ENCODE assay signal across 8 mouse cellular contexts in genomic region chr19:4811909-4812242, GRCm38 (mm10). TPM values are rescaled to one million over a fixed set of nuclear protein-coding genes. Genes with fewer than 3 reads are reported as not detected.
A peak's percentile ranks its signal among the peaks of the same experiment; 100 is the strongest.
DNase-seq lines count a peak whose midpoint lies in the region; ATAC-seq and TF ChIP-seq lines count a peak whose summit lies in the region.

No protein-coding gene starts in this region.

- peak overlapping the region; percentile 76 for H3K9ac ChIP-seq in hindbrain, embryonic 13.5 days
- peak overlapping the region; percentile 79 for H3K9ac ChIP-seq in midbrain, embryonic 13.5 days (replicated peaks)

- WGBS in kidney, adult 2 months, result 2% methylated on average over 12 of the region's 12 CpGs
- WGBS in hindbrain, embryonic 13.5 days, result 4% methylated on average over 12 of the region's 12 CpGs
- 8% methylated on average over 12 of the region's 12 CpGs for WGBS in midbrain, embryonic 13.5 days

- peak overlapping the region; percentile 85 for H3K27ac ChIP-seq in kidney, adult 2 months (ENCODE audit: insufficient read depth, low read depth, low read length)
- peak overlapping the region; percentile 80 for H3K27ac ChIP-seq in bone marrow macrophage, adult 2 months (ENCODE audit: insufficient read depth, low read depth, low read length)
- peak overlapping the region; percentile 95 for H3K27ac ChIP-seq in hindbrain, embryonic 13.5 days
- peak overlapping the region; percentile 87 for H3K27ac ChIP-seq in midbrain, embryonic 13.5 days

- H3K9me3 ChIP-seq in hindbrain, embryonic 13.5 days, result 0 out of 2 replicates have a peak, but pooled peaks cover 5% of the 10 kb centered on the region
- H3K9me3 ChIP-seq in midbrain, embryonic 13.5 days, result peaks cover 7% of the 10 kb centered on the region; the same call in 1 of the 2 replicates

- no peak for TF ChIP-seq CTCF in kidney, adult 2 months (conservative IDR thresholded peaks at IDR 0.05; ENCODE audit: insufficient read depth, insufficient read length, low read depth, low read length)
- TF ChIP-seq CTCF in bone marrow macrophage, adult 2 months (IDR thresholded peaks at IDR 0.05; ENCODE audit: low read depth, low read length), result no peak

- H3K4me3 ChIP-seq in kidney, adult 2 months (ENCODE audit: insufficient read depth, low read depth, low read length), result peak overlapping the region; percentile 75
- H3K4me3 ChIP-seq in bone marrow macrophage, adult 2 months (ENCODE audit: insufficient read depth, low read length), result peak overlapping the region; percentile 70
- H3K4me3 ChIP-seq in hindbrain, embryonic 13.5 days, result peak overlapping the region; percentile 87
- peak overlapping the region; percentile 88 for H3K4me3 ChIP-seq in midbrain, embryonic 13.5 days (replicated peaks)

- H3K27me3 ChIP-seq in kidney, adult 2 months (replicated peaks; ENCODE audit: control insufficient read depth, insufficient read depth, low read length), result no peaks in the 10 kb centered on the region
- H3K27me3 ChIP-seq in hindbrain, embryonic 13.5 days, result no peaks in the 10 kb centered on the region
- H3K27me3 ChIP-seq in midbrain, embryonic 13.5 days, result no peaks in the 10 kb centered on the region

- ATAC-seq in hindbrain, embryonic 13.5 days (ENCODE audit: low FRiP score), result no peak; the same call in 1 of the 2 replicates
- no peak; the same call in 1 of the 2 replicates for ATAC-seq in midbrain, embryonic 13.5 days

- no peaks in the 10 kb centered on the region for H3K36me3 ChIP-seq in kidney, adult 2 months (ENCODE audit: control insufficient read depth, insufficient read depth, low read length)
- H3K36me3 ChIP-seq in hindbrain, embryonic 13.5 days, result no peaks in the 10 kb centered on the region
- H3K36me3 ChIP-seq in midbrain, embryonic 13.5 days, result no peaks in the 10 kb centered on the region

- no peak for DNase-seq in kidney, adult 2 months
- no peak for DNase-seq in kidney, postnatal 14 days
- DNase-seq in adrenal gland, adult 18-20 months (ENCODE audit: low spot score in 2 of 2), result no peak
- no peak for DNase-seq in thymus, postnatal 0 days (ENCODE audit: low spot score)
- DNase-seq in urinary bladder, postnatal 14 days (ENCODE audit: low spot score), result no peak

- no peak for TF ChIP-seq POLR2A in kidney, adult 2 months (IDR thresholded peaks at IDR 0.05; ENCODE audit: low read depth, low read length)
- no peak; the same call in 1 of the 2 replicates for TF ChIP-seq POLR2A in bone marrow macrophage, adult 2 months (IDR thresholded peaks at IDR 0.05; ENCODE audit: borderline replicate concordance, low read depth, low read length)

- H3K4me2 ChIP-seq in hindbrain, embryonic 13.5 days, result peak overlapping the region; percentile 96
- H3K4me2 ChIP-seq in midbrain, embryonic 13.5 days (replicated peaks), result peak overlapping the region; percentile 97

- peaks cover 11% of the 10 kb centered on the region; the same call in 1 of the 2 replicates for H3K4me1 ChIP-seq in kidney, adult 2 months (ENCODE audit: control insufficient read depth, insufficient read depth, low read length)
- peaks cover 10% of the 10 kb centered on the region for H3K4me1 ChIP-seq in bone marrow macrophage, adult 2 months (ENCODE audit: control insufficient read depth, insufficient read depth, low read length)
- peaks cover 37% of the 10 kb centered on the region for H3K4me1 ChIP-seq in hindbrain, embryonic 13.5 days (replicated peaks)
- peaks cover 36% of the 10 kb centered on the region for H3K4me1 ChIP-seq in midbrain, embryonic 13.5 days (replicated peaks)

RNA-seq across cellular contexts. Expression of gene Rbm14, which starts 0.4 kb away (rescaled TPM):
- 28.7 and 36.8 TPM in 2 replicates for polyA plus RNA-seq in kidney, adult 2 months (2012; rRNA removed)
- polyA plus RNA-seq in bone marrow macrophage, adult 2 months (2012; ENCODE audit: insufficient read depth, insufficient read length, missing spikeins), result 21.0 and 22.9 TPM in 2 replicates
- polyA plus RNA-seq in hindbrain, embryonic 13.5 days (2015; fragmentation: Nextera tagmentation; extraction: Ambion mirVana), result 66.8 and 67.5 TPM in 2 replicates
- 74.8 and 82.3 TPM in 2 replicates for polyA plus RNA-seq in midbrain, embryonic 13.5 days (2015; fragmentation: Nextera tagmentation; extraction: Ambion mirVana)
- 10 to 100 TPM; 46.1 to 59.0 TPM for total RNA-seq in adrenal gland, adult 18-20 months (2021)
- 51.4 and 67.4 TPM in 2 replicates for polyA plus RNA-seq in thymus, postnatal 0 days (2015; fragmentation: Nextera tagmentation; extraction: Ambion mirVana)

RNA-seq across cellular contexts. Expression of gene Gm21992, which starts 0.5 kb away (rescaled TPM):
- polyA plus RNA-seq in kidney, adult 2 months (2012; rRNA removed), result 22.3 and 32.0 TPM in 2 replicates
- polyA plus RNA-seq in bone marrow macrophage, adult 2 months (2012; ENCODE audit: insufficient read depth, insufficient read length, missing spikeins), result 9.0 and 22.6 TPM in 2 replicates
- 32.3 and 35.3 TPM in 2 replicates for polyA plus RNA-seq in hindbrain, embryonic 13.5 days (2015; fragmentation: Nextera tagmentation; extraction: Ambion mirVana)
- 30.9 and 33.4 TPM in 2 replicates for polyA plus RNA-seq in midbrain, embryonic 13.5 days (2015; fragmentation: Nextera tagmentation; extraction: Ambion mirVana)
- 10 to 100 TPM; 28.1 to 30.6 TPM for total RNA-seq in adrenal gland, adult 18-20 months (2021)
- 35.6 and 36.7 TPM in 2 replicates for polyA plus RNA-seq in thymus, postnatal 0 days (2015; fragmentation: Nextera tagmentation; extraction: Ambion mirVana)

RNA-seq across cellular contexts. Expression of gene Rbm4, which starts 18.2 kb away (rescaled TPM):
- 44.6 and 47.5 TPM in 2 replicates for polyA plus RNA-seq in kidney, adult 2 months (2012; rRNA removed)
- polyA plus RNA-seq in bone marrow macrophage, adult 2 months (2012; ENCODE audit: insufficient read depth, insufficient read length, missing spikeins), result 18.5 and 18.6 TPM in 2 replicates
- polyA plus RNA-seq in hindbrain, embryonic 13.5 days (2015; fragmentation: Nextera tagmentation; extraction: Ambion mirVana), result 97.3 and 97.5 TPM in 2 replicates
- polyA plus RNA-seq in midbrain, embryonic 13.5 days (2015; fragmentation: Nextera tagmentation; extraction: Ambion mirVana), result 117 and 126 TPM in 2 replicates
- total RNA-seq in adrenal gland, adult 18-20 months (2021), result 10 to 100 TPM; 64.1 to 66.8 TPM
- polyA plus RNA-seq in thymus, postnatal 0 days (2015; fragmentation: Nextera tagmentation; extraction: Ambion mirVana), result 62.0 and 72.5 TPM in 2 replicates

RNA-seq across cellular contexts. Expression of gene Ccs, which starts 27.3 kb away (rescaled TPM):
- polyA plus RNA-seq in kidney, adult 2 months (2012; rRNA removed), result 144 and 192 TPM in 2 replicates
- 42.5 and 42.8 TPM in 2 replicates for polyA plus RNA-seq in bone marrow macrophage, adult 2 months (2012; ENCODE audit: insufficient read depth, insufficient read length, missing spikeins)
- polyA plus RNA-seq in hindbrain, embryonic 13.5 days (2015; fragmentation: Nextera tagmentation; extraction: Ambion mirVana), result 44.9 and 47.4 TPM in 2 replicates
- 37.9 and 40.2 TPM in 2 replicates for polyA plus RNA-seq in midbrain, embryonic 13.5 days (2015; fragmentation: Nextera tagmentation; extraction: Ambion mirVana)
- 100 to 1,000 TPM in 1 of 2 experiments, 10 to 100 TPM in 1; 94.4 to 109 TPM for total RNA-seq in adrenal gland, adult 18-20 months (2021)
- 41.1 and 43.4 TPM in 2 replicates for polyA plus RNA-seq in thymus, postnatal 0 days (2015; fragmentation: Nextera tagmentation; extraction: Ambion mirVana)

RNA-seq across cellular contexts. Expression of gene Ccdc87, which starts 27.3 kb away (rescaled TPM):
- polyA plus RNA-seq in kidney, adult 2 months (2012; rRNA removed), result 0.08 and 0.15 TPM in 2 replicates
- polyA plus RNA-seq in bone marrow macrophage, adult 2 months (2012; ENCODE audit: insufficient read depth, insufficient read length, missing spikeins), result not detected in 2 replicates
- polyA plus RNA-seq in hindbrain, embryonic 13.5 days (2015; fragmentation: Nextera tagmentation; extraction: Ambion mirVana), result 0.43 and 0.49 TPM in 2 replicates
- 0.30 and 0.36 TPM in 2 replicates for polyA plus RNA-seq in midbrain, embryonic 13.5 days (2015; fragmentation: Nextera tagmentation; extraction: Ambion mirVana)
- under 1 TPM in 1 of 2 experiments, not detected in 1; 0.13 TPM for total RNA-seq in adrenal gland, adult 18-20 months (2021)
- 0.13 TPM in 1 of 2 replicates, not detected in the other for polyA plus RNA-seq in thymus, postnatal 0 days (2015; fragmentation: Nextera tagmentation; extraction: Ambion mirVana)
